Mouse (Mus musculus) spleen, adult 2 months (tissue): ENCODE results near the gene Phlpp1.

ENCODE experiments used
- CTCF ChIP-seq: fragments of 200-500 bp; IDR thresholded peaks from 2 replicates; pipeline ENCODE4 v1.5.1; 2011; ENCODE audit warnings: mild to moderate bottlenecking, inconsistent platforms; ENCODE audit not compliant: insufficient read depth, insufficient read length, insufficient replicate concordance; ENCODE audit errors: extremely low read depth
- POLR2A ChIP-seq: fragments of 200-500 bp; IDR thresholded peaks from 2 replicates; pipeline ENCODE4 v1.6.1; 2011; ENCODE audit warnings: low read depth, low read length, inconsistent platforms

- TF ChIP-seq CTCF (no peak), POLR2A (no peak)
These were observed 45.0 kb upstream of the Phlpp1 start for GRCm38 (mm10) chr1:106126601-106127000.
